Mouse (Mus musculus): ENCODE measurements around the gene Hsh2d. TPM values are rescaled to one million over a fixed set of nuclear protein-coding genes. Genes with fewer than 3 reads are reported as not detected.

The Hsh2d gene
- total RNA-seq, 4 experiments from 2014 or later: not detected

Other genes starting within 250 kb of the Hsh2d start
- gene Zfp961, start 238.6 kb upstream of the Hsh2d start, total RNA-seq (2022): 1 to 10 TPM; 5.4 to 7.5 (median 7.0) TPM
- gene Cyp4f18, start 180.0 kb upstream of the Hsh2d start, total RNA-seq (2022): 1 to 10 TPM in 2 of 4 experiments, under 1 TPM in 2; 0.25 to 1.2 (median 0.84) TPM
- not detected for gene Olfr372, start 148.4 kb upstream of the Hsh2d start, total RNA-seq (2022)
- gene Olfr373, start 106.5 kb upstream of the Hsh2d start, total RNA-seq (2022): not detected
- not detected for gene Olfr374, start 82.6 kb upstream of the Hsh2d start, total RNA-seq (2022)
- 100 to 1,000 TPM in 1 of 4 experiments, 10 to 100 TPM in 3; 58.6 to 106 (median 81.9) TPM for gene Tpm4, start 54.7 kb upstream of the Hsh2d start, total RNA-seq (2022)
- 10 to 100 TPM; 14.6 to 25.3 (median 19.5) TPM for gene Rab8a, start 28.4 kb upstream of the Hsh2d start, total RNA-seq (2022)
- gene Cib3, start 23.2 kb downstream of the Hsh2d start, total RNA-seq (2022): 1 to 10 TPM in 3 of 4 experiments, under 1 TPM in 1; 0.90 to 3.5 (median 2.2) TPM
- not detected for gene Gm11034, start 24.0 kb downstream of the Hsh2d start, total RNA-seq (2022)
- gene Fam32a, start 30.1 kb downstream of the Hsh2d start, total RNA-seq (2022): 10 to 100 TPM; 18.4 to 23.2 (median 21.9) TPM
- gene Ap1m1, start 50.4 kb downstream of the Hsh2d start, total RNA-seq (2022): 10 to 100 TPM; 42.0 to 48.4 (median 43.4) TPM
- 1 to 10 TPM; 5.4 to 8.3 (median 7.5) TPM for gene Gm10282, start 115.6 kb downstream of the Hsh2d start, total RNA-seq (2022)
- 10 to 100 TPM; 40.3 to 74.6 (median 52.7) TPM for gene Klf2, start 129.4 kb downstream of the Hsh2d start, total RNA-seq (2022)
- gene Eps15l1, start 231.8 kb downstream of the Hsh2d start, total RNA-seq (2022): 10 to 100 TPM; 36.8 to 46.7 (median 38.3) TPM

Measured in heart, adult 8-10 months (tissue).